Mouse (Mus musculus) liver, embryonic 11.5 days (tissue): ENCODE results near the gene Serpini1. TPM values are rescaled to one million over a fixed set of nuclear protein-coding genes. Genes with fewer than 3 reads are reported as not detected.
"Not testable (repeated sequence)": the region's sequence is repeated elsewhere in the genome, so short reads cannot be mapped to it uniquely, and the experiment has no call there.

ENCODE experiments used
- ATAC-seq: fragments of 200-750 bp; cut with Nextera tagmentation; replicated peaks from 2 replicates; pipeline ENCODE4 v1.8.0; 2017; ENCODE audit warnings: moderate number of reproducible peaks, mild to moderate bottlenecking, moderate TSS enrichment, moderate library complexity; ENCODE audit not compliant: low FRiP score
- DNase-seq: peaks from one replicate; pipeline ENCODE4 v3.0.0-alpha.2; 2017; ENCODE audit warnings: low spot score
- H3K27ac ChIP-seq: fragments of 300-500 bp; sonication (generic); 2 replicates; pipeline ENCODE4 v1.5.1; 2014; ENCODE audit warnings: mild to moderate bottlenecking, low read depth, low read length, control low read depth
- H3K27me3 ChIP-seq: fragments of 300-500 bp; sonication (generic); replicated peaks from 2 replicates; pipeline ENCODE4 v1.6.1; 2014; ENCODE audit warnings: low read length, mixed read lengths; ENCODE audit not compliant: control insufficient read depth, insufficient read depth
- H3K36me3 ChIP-seq: fragments of 300-500 bp; sonication (generic); 2 replicates; pipeline ENCODE4 v1.6.1; 2014; ENCODE audit warnings: mild to moderate bottlenecking, low read length, moderate library complexity, mixed read lengths; ENCODE audit not compliant: control insufficient read depth, insufficient read depth
- H3K4me1 ChIP-seq: fragments of 300-500 bp; sonication (generic); replicated peaks from 2 replicates; pipeline ENCODE4 v1.6.1; 2014; ENCODE audit warnings: low read length, mixed read lengths; ENCODE audit not compliant: control insufficient read depth, insufficient read depth
- H3K4me2 ChIP-seq: fragments of 300-500 bp; sonication (generic); 2 replicates; pipeline ENCODE4 v1.6.1; 2014; ENCODE audit warnings: mild to moderate bottlenecking, control low read depth, moderate library complexity
- H3K4me3 ChIP-seq: fragments of 300-500 bp; sonication (generic); 2 replicates; pipeline ENCODE4 v1.5.1; 2014; ENCODE audit warnings: low read depth, low read length, control low read depth
- H3K9ac ChIP-seq: fragments of 300-500 bp; sonication (generic); 2 replicates; pipeline ENCODE4 v1.6.1; 2014; ENCODE audit warnings: low read depth, low read length, control low read depth
- H3K9me3 ChIP-seq: fragments of 300-500 bp; sonication (generic); 2 replicates; pipeline ENCODE4 v1.6.1; 2016; ENCODE audit warnings: low read length, inconsistent platforms, mixed read lengths; ENCODE audit not compliant: control insufficient read depth
- WGBS: fragments of 180-500 bp; shearing (Covaris S2); extraction: QIAGEN DNeasy Blood & Tissue Kit; methylation state at CpG from one replicate; pipeline ENCODE4 v1.1.7; 2014; 5-methylcytosine and 5-hydroxymethylcytosine counted together
- polyA plus RNA-seq: library from polyadenylated mRNA; unstranded; fragments of >200 nt; fragmentation: Nextera tagmentation; extraction: Ambion mirVana; gene quantifications from 2 replicates; pipeline ENCODE4 v1.2.1, GENCODE M21; 2014

Gene Serpini1
- polyA plus RNA-seq, 1 experiment from 2014 or later, result 0.75 TPM

GRCm38 (mm10) chr3:75650416-75651154 lies 93.2 kb downstream of the Serpini1 start:
- not testable (repeated sequence) for H3K36me3 ChIP-seq, DNase-seq, H3K9ac ChIP-seq, H3K4me1 ChIP-seq, H3K27ac ChIP-seq, H3K27me3 ChIP-seq, H3K4me2 ChIP-seq, H3K4me3 ChIP-seq, ATAC-seq, H3K9me3 ChIP-seq
- WGBS, result 59% methylated on average over 4 of the region's 4 CpGs

GRCm38 (mm10) chr3:75651603-75652115 lies 94.3 kb downstream of the Serpini1 start:
- no peak for ATAC-seq
- Histone ChIP-seq H3K4me2 (no peak overlapping the region), H3K36me3 (no peaks in the 10 kb centered on the region), H3K27ac (no peak overlapping the region), H3K4me1 (no peaks in the 10 kb centered on the region), H3K9ac (no peak overlapping the region), H3K9me3 (no peaks in the 10 kb centered on the region), H3K27me3 (no peaks in the 10 kb centered on the region), H3K4me3 (no peak overlapping the region)
- no peak for DNase-seq
- WGBS, result 61% methylated on average over 2 of the region's 2 CpGs

- H3K9me3 ChIP-seq, H3K4me3 ChIP-seq, H3K4me2 ChIP-seq, DNase-seq, H3K27ac ChIP-seq, H3K27me3 ChIP-seq, H3K9ac ChIP-seq, H3K36me3 ChIP-seq, ATAC-seq, H3K4me1 ChIP-seq: not testable (repeated sequence)
- WGBS, result 72% methylated on average over 4 of the region's 4 CpGs
Observed at GRCm38 (mm10) chr3:75653901-75654300, 96.6 kb downstream of the Serpini1 start.

- Histone ChIP-seq H3K27me3 (no peaks in the 10 kb centered on the region), H3K9ac (no peak overlapping the region), H3K4me2 (no peak overlapping the region), H3K27ac (no peak overlapping the region), H3K4me3 (no peak overlapping the region), H3K4me1 (no peaks in the 10 kb centered on the region), H3K36me3 (no peaks in the 10 kb centered on the region), H3K9me3 (no peaks in the 10 kb centered on the region)
- 72% methylated on average over 6 of the region's 6 CpGs for WGBS
- DNase-seq (no peak), ATAC-seq (no peak)
Observed at GRCm38 (mm10) chr3:75655578-75656344, 98.4 kb downstream of the Serpini1 start.

GRCm38 (mm10) chr3:75666962-75667361 lies 109.6 kb downstream of the Serpini1 start:
- Histone ChIP-seq H3K9me3 (no peaks in the 10 kb centered on the region), H3K9ac (no peak overlapping the region), H3K4me1 (no peaks in the 10 kb centered on the region), H3K4me3 (no peak overlapping the region), H3K4me2 (no peak overlapping the region), H3K27ac (no peak overlapping the region), H3K36me3 (no peaks in the 10 kb centered on the region), H3K27me3 (no peaks in the 10 kb centered on the region)
- no peak for ATAC-seq
- WGBS, result 61% methylated on average over 3 of the region's 3 CpGs
- no peak for DNase-seq

GRCm38 (mm10) chr3:75670425-75670824 lies 113.1 kb downstream of the Serpini1 start:
- DNase-seq, result no peak

GRCm38 (mm10) chr3:75682881-75683280 lies 125.5 kb downstream of the Serpini1 start:
- Histone ChIP-seq H3K9ac (no peak overlapping the region), H3K36me3 (no peaks in the 10 kb centered on the region), H3K27ac (no peak overlapping the region), H3K27me3 (no peaks in the 10 kb centered on the region), H3K4me1 (no peaks in the 10 kb centered on the region), H3K4me3 (no peak overlapping the region), H3K4me2 (no peak overlapping the region), H3K9me3 (no peaks in the 10 kb centered on the region)
- DNase-seq (no peak), ATAC-seq (no peak)

More at GRCm38 (mm10) chr3:75670425-75670824, 113.1 kb downstream of the Serpini1 start:
- ATAC-seq, result no peak
- WGBS, result 38% methylated on average over 1 of the region's 1 CpGs
- Histone ChIP-seq H3K36me3 (no peaks in the 10 kb centered on the region), H3K4me1 (no peaks in the 10 kb centered on the region), H3K9ac (no peak overlapping the region), H3K4me2 (no peak overlapping the region), H3K27ac (no peak overlapping the region), H3K27me3 (no peaks in the 10 kb centered on the region), H3K4me3 (no peak overlapping the region), H3K9me3 (no peaks in the 10 kb centered on the region)

GRCm38 (mm10) chr3:75686775-75687174 lies 129.4 kb downstream of the Serpini1 start:
- no peaks in the 10 kb centered on the region for H3K9me3 ChIP-seq
- no peaks in the 10 kb centered on the region for H3K36me3 ChIP-seq
- 59% methylated on average over 2 of the region's 2 CpGs for WGBS
- H3K27me3 ChIP-seq, result no peaks in the 10 kb centered on the region
- no peaks in the 10 kb centered on the region for H3K4me1 ChIP-seq
- DNase-seq (no peak), ATAC-seq (no peak)
- H3K4me3 ChIP-seq, result no peak overlapping the region
- H3K27ac ChIP-seq, result no peak overlapping the region
- no peak overlapping the region for H3K4me2 ChIP-seq
- no peak overlapping the region for H3K9ac ChIP-seq
